Mouse (Mus musculus) brain, embryonic 14.5 days (tissue): ENCODE results near the gene Mrgprg.

Experiments
- CTCF ChIP-seq: fragments of 200-500 bp; IDR thresholded peaks from 2 replicates; pipeline ENCODE4 v1.5.1; 2012; ENCODE audit warnings: inconsistent platforms, mild to moderate bottlenecking, moderate library complexity, borderline replicate concordance; ENCODE audit not compliant: insufficient read depth, insufficient read length; ENCODE audit errors: extremely low read depth
- POLR2A ChIP-seq: fragments of 200-500 bp; IDR thresholded peaks from 2 replicates; pipeline ENCODE4 v1.6.1; 2012; ENCODE audit warnings: mild to moderate bottlenecking, inconsistent platforms, borderline replicate concordance; ENCODE audit not compliant: poor library complexity, insufficient read depth, insufficient read length, severe bottlenecking; ENCODE audit errors: extremely low read depth

GRCm38 (mm10) chr7:143729886-143730285 is 36.9 kb downstream of the Mrgprg start:
- TF ChIP-seq CTCF: no peak
- no peak for TF ChIP-seq POLR2A
